Mouse (Mus musculus): ENCODE results near the gene Crocc2.

DNA sequence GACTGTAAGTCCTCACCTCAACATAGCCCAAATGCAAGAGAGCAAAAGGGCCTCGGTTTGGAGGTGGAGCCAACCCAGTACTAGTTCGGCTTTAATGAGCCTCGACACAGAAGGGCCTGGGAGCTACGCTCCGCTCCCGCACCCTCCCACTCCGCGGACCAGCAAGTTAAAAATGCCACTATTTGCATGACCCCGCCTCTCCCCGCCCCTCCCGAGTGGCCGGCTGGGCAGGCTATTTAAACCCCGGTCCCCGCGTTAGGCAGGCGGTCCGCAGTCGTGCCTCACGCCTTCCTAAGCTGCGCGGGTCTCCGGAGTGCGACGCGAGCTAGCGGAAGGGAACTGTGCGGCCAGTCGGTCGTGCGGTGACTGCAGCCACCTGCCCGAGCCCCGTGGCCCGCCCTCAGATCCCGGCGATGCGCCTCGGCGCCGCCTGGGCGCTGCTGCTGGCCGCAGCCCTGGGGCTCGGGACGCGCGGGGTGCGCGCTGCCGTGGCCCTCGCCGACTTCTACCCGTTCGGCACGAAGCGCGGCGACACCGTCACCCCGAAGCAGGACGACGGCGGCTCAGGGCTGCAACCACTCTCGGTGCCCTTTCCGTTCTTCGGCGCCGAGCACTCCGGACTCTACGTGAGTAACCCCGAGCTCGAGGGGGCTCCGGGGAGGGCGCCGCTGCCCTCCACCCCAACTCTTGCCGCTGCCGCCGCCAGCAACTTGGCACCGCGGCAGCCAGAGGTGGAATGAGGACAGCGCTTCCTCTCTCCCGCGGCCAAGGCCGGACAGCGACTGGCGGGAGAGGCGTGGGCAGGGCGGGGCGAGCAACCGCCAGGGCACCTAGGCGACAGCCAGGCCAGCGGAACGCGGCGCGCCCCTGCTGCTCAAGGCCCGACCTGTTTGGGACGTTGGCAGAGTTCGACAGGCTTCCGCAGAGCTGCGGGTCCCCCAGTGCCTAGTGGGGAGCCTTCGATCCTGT, 67.3 kb downstream of the Crocc2 start, which contains the start of gene Sned1:
- TF ChIP-seq HCFC1 (IDR thresholded peaks at IDR 0.05; ENCODE audit: borderline replicate concordance, insufficient read depth, low read length) = no peak
- TF ChIP-seq ZNF384 (IDR thresholded peaks at IDR 0.05; ENCODE audit: low read depth, low read length) = no peak
- no peak for TF ChIP-seq MAFK (IDR thresholded peaks at IDR 0.05; ENCODE audit: insufficient read depth, low read depth, low read length)
